Mouse (Mus musculus) myocyte (in vitro differentiated cells): Measurements from ENCODE around the gene Adamts17. TPM values are rescaled to one million over a fixed set of nuclear protein-coding genes. Genes with fewer than 3 reads are reported as not detected.

ENCODE experiments used
- H3K27me3 ChIP-seq: one replicate; pipeline ENCODE4 v1.6.1; 2011; ENCODE audit not compliant: control insufficient read depth, insufficient read depth, insufficient read length
- H3K36me3 ChIP-seq: one replicate; pipeline ENCODE4 v1.6.1; 2011; ENCODE audit not compliant: control insufficient read depth, insufficient read depth
- H3K4me2 ChIP-seq: one replicate; pipeline ENCODE4 v1.6.1; 2011; ENCODE audit warnings: low read depth, control low read depth
- H3K4me3 ChIP-seq: one replicate; pipeline ENCODE4 v1.5.1; 2011; ENCODE audit warnings: mild to moderate bottlenecking, control low read depth, moderate library complexity
- H3K79me2 ChIP-seq: one replicate; pipeline ENCODE4 v1.6.1; 2011; ENCODE audit not compliant: control insufficient read depth, insufficient read depth
- H3ac ChIP-seq: one replicate; pipeline ENCODE4 v1.6.1; 2011; ENCODE audit not compliant: control insufficient read depth, insufficient read length
- CEBPB ChIP-seq: IDR thresholded peaks from 2 replicates; pipeline ENCODE4 v1.6.1; 2011; ENCODE audit warnings: mild to moderate bottlenecking, moderate library complexity; ENCODE audit not compliant: poor library complexity, insufficient read depth, severe bottlenecking
- E2F4 ChIP-seq: IDR thresholded peaks from one replicate; pipeline ENCODE4 v1.6.1; 2011; ENCODE audit warnings: mild to moderate bottlenecking, control low read depth, moderate library complexity; ENCODE audit not compliant: insufficient read depth
- MYOD1 ChIP-seq, 3 experiments: IDR thresholded peaks; one replicate each; pipeline ENCODE4 v1.6.1; 2011; ENCODE audit warnings: control low read depth in 2 of 3, low read depth in 2 of 3, mild to moderate bottlenecking in 2 of 3, moderate library complexity in 1 of 3; ENCODE audit not compliant: insufficient read length in 2 of 3, control insufficient read depth in 1 of 3
- MYOG ChIP-seq, 3 experiments: IDR thresholded peaks; one replicate each; pipeline ENCODE4 v1.6.1; 2011; ENCODE audit warnings: control low read depth in 2 of 3, low read depth in 2 of 3, mild to moderate bottlenecking in 2 of 3; ENCODE audit not compliant: insufficient read length in 2 of 3, control insufficient read depth in 1 of 3, insufficient read depth in 1 of 3
- POLR2A ChIP-seq: IDR thresholded peaks from one replicate; pipeline ENCODE4 v1.6.1; 2011; ENCODE audit warnings: low read depth, mild to moderate bottlenecking, control low read depth, moderate library complexity; ENCODE audit not compliant: insufficient read length
- POLR2AphosphoS2 ChIP-seq: IDR thresholded peaks from one replicate; pipeline ENCODE4 v1.6.1; 2011; ENCODE audit warnings: low read depth, control low read depth; ENCODE audit not compliant: insufficient read length
- REST ChIP-seq: IDR thresholded peaks from one replicate; pipeline ENCODE4 v1.6.1; 2011; ENCODE audit warnings: mild to moderate bottlenecking, control low read depth, moderate library complexity; ENCODE audit not compliant: insufficient read depth, insufficient read length
- TCF12 ChIP-seq: IDR thresholded peaks from one replicate; pipeline ENCODE4 v1.6.1; 2011; ENCODE audit warnings: mild to moderate bottlenecking, control low read depth; ENCODE audit not compliant: poor library complexity, insufficient read depth, severe bottlenecking
- TCF3 ChIP-seq: IDR thresholded peaks from one replicate; pipeline ENCODE4 v1.6.1; 2011; ENCODE audit warnings: low read depth, control low read depth; ENCODE audit not compliant: insufficient read length
- USF1 ChIP-seq: IDR thresholded peaks from one replicate; pipeline ENCODE4 v1.6.1; 2011; ENCODE audit warnings: low read depth, mild to moderate bottlenecking, control low read depth, moderate library complexity
- polyA plus RNA-seq: library from polyadenylated mRNA; unstranded; fragments of >200 nt; fragmentation: generic; extraction: Trizol; gene quantifications from one replicate; pipeline ENCODE4 v1.2.1, GENCODE M21; 2012; ENCODE audit warnings: missing spikeins

Adamts17 gene
- polyA plus RNA-seq, 1 experiment = 1.8 TPM

DNA sequence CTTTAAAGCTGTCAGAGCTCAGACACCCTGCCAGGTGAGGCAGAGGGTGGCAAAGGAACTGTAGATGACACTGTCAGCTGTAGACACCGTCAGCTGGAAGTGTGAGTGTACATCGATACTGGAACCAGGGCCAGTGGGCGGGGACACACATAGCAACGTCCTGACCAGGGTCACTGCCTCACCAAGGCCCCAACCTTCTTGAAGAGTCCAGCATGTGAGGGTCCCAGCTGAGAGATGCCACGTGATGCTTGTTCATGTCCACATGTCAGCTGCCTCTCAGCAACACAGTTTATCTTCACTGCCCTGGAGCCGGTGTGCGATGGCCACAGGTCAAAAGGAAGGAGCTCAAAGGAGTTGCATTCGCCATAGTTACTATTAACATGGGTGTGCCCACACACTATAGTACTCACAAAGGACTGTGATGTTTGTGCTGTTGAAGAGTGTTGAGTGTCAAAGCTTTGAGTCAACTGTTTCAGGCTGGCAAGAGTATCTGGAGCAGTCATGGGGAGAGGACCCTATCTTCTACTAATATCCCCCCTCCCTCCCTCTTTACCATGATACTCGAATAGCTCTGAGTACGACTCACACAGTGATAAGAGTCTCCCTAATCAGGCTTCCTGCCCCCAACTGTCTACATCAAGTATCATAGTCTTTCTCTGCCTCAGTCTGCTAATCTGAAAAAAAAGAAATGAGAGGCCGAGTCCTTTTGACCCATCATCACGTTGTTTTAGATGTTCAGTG is 172.6 kb downstream of the Adamts17 start:
- H3K79me2 ChIP-seq = no peaks in the 10 kb centered on the region
- H3ac ChIP-seq = no peak overlapping the region
- no peaks in the 10 kb centered on the region for H3K36me3 ChIP-seq
- peaks cover 32% of the 10 kb centered on the region for H3K27me3 ChIP-seq
- no peak overlapping the region for H3K4me3 ChIP-seq
- no peak for TF ChIP-seq E2F4
- no peak for TF ChIP-seq MYOG (IDR thresholded peaks at IDR 0.05; ENCODE audit: control insufficient read depth in 1 of 3, insufficient read depth in 1 of 3, insufficient read length in 2 of 3, low read depth in 2 of 3)
- no peak overlapping the region for H3K4me2 ChIP-seq

DNA sequence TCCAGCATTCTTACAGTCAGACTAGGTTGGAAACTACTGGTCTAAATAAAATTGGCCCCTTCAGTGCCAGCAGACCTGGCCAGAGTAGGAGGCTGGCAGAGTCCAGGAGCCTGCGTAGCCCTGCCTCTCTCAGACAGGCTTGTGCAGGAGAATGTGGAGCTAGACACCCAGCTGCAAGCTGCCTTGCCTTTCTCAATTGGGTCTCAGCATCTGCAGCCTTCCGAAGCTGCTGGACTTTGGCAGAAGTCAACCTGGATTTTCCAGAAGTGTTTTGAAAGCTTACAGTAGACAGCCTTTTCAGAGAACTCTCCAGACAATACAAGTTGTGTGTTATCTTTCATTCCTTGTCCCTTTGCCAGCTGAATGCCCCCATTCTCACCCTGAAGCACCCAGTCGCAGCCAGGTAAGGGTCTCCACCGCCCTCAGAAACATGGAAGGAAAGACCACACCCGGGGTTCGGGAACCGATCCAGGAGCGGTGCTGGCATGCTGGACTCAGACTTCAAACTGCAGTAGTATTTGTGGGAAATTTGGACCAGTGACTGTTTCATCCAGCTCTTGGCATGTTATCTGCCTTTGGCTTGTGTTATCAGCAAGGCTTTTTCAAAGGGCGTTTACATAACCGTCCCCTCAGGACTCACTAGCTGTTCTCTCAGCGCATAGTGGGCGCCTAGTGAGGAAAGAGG is 173.8 kb downstream of the Adamts17 start:
- H3K27me3 ChIP-seq = peaks cover 32% of the 10 kb centered on the region
- H3K79me2 ChIP-seq = no peaks in the 10 kb centered on the region
- TF ChIP-seq USF1 = no peak
- no peak for TF ChIP-seq E2F4
- TF ChIP-seq POLR2AphosphoS2 = no peak
- no peak for TF ChIP-seq REST
- TF ChIP-seq POLR2A = no peak
- TF ChIP-seq MYOG (IDR thresholded peaks at IDR 0.05; ENCODE audit: control insufficient read depth in 1 of 3, insufficient read depth in 1 of 3, insufficient read length in 2 of 3, low read depth in 2 of 3) = no peak
- TF ChIP-seq MYOD1 (IDR thresholded peaks at IDR 0.05; ENCODE audit: control insufficient read depth in 1 of 3, insufficient read length in 2 of 3, low read depth in 2 of 3) = no peak
- TF ChIP-seq TCF3 = no peak
- no peaks in the 10 kb centered on the region for H3K36me3 ChIP-seq
- no peak overlapping the region for H3K4me3 ChIP-seq
- H3K4me2 ChIP-seq = no peak overlapping the region
- no peak overlapping the region for H3ac ChIP-seq

DNA sequence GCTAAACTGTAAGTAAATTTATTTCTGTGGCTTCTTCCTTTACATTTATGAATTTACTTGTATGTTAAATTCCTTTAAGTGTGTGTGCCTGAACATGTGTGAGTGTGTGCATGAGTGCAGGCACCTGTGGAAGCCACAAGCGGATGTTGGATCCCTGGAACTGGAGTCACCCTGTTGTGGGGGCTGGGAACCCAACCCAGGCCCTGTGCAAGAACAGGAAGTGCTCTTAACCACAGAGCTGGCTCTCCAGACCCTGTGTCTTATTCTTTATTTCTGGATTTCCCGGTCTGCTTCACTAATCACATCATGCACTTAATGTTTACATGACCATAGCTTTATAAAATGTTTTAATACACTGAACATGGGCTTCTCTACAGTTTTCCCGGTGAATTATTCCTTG is 180.4 kb downstream of the Adamts17 start:
- Histone ChIP-seq H3K27me3 (peaks cover 2% of the 10 kb centered on the region), H3K4me3 (no peak overlapping the region), H3K4me2 (no peak overlapping the region), H3ac (no peak overlapping the region), H3K79me2 (no peaks in the 10 kb centered on the region), H3K36me3 (no peaks in the 10 kb centered on the region)
- TF ChIP-seq TCF3 (no peak), CEBPB (no peak), REST (no peak), MYOG (IDR thresholded peaks at IDR 0.05; ENCODE audit: control insufficient read depth in 1 of 3, insufficient read depth in 1 of 3, insufficient read length in 2 of 3, low read depth in 2 of 3) (no peak)

DNA sequence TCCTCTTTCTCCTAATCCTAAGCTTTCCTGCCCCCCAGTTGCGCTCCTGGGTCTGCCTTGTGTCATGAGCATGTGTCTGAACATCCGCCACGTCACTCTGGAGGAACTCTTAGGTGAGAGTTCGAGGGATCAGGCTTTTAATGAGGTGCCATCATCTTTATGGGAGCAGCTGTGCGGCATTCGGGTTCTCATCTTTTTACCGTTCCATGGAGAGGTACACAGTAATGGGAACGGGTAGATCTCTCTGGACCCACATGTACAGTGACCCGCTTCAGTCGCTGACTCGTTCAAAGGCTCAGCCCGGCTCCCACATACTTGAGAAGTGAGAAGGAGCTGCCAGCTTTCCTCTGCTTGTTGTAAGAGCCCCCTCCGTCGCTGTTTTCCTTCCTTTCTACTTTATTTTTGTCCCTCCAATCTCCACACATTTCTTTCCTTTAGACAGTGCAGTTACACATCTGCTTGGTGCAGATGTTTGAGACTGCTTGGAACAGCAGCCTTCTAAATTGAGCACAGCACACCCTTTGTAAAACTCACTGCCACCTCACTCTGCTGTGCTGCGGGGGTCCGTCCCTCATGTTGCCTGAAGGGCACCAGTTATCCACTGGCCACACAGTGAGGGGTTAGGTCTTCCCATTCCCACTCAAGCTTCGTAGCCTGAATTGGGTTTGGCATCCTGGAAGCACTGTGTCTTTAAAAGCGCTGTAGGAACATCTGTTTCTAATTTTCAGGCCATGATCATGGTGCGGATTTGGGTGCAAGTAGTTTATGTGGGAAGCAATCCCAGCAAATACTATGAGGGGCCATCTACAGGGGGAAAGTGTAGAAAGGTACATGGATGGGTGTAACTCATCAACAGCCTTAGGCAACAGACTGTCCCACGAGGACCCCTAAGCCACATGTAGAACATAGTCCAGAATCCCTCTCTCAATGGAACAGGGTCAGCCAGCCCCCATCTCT is 186.9 kb downstream of the Adamts17 start:
- Histone ChIP-seq H3K27me3 (peaks cover 16% of the 10 kb centered on the region), H3K79me2 (no peaks in the 10 kb centered on the region), H3K36me3 (no peaks in the 10 kb centered on the region), H3K4me2 (no peak overlapping the region), H3K4me3 (no peak overlapping the region), H3ac (no peak overlapping the region)
- TF ChIP-seq POLR2AphosphoS2 = no peak

DNA sequence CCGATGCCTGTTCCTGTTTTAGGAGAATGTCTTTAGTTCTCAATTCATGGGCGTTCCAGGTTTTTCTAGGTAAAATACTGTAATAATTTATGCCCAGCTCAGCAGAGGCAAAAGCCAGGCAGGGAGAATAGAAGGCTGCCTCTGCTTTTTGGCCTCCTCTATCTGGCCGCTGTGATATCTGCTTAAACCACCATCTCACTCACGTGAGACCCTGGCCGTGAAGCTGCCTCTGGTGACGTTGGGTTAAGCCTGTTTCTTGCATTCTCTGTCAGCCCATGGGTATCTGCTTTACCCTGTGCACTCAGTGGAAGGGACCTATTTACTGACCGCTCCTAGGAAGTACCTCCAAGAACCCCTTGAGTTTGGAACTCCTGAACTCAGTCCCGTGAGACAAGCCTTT is 187.7 kb downstream of the Adamts17 start:
- H3K27me3 ChIP-seq = peaks cover 16% of the 10 kb centered on the region
- no peak overlapping the region for H3K4me2 ChIP-seq
- H3K79me2 ChIP-seq = no peaks in the 10 kb centered on the region
- TF ChIP-seq USF1 = no peak
- no peak overlapping the region for H3ac ChIP-seq
- H3K36me3 ChIP-seq = no peaks in the 10 kb centered on the region
- no peak overlapping the region for H3K4me3 ChIP-seq

DNA sequence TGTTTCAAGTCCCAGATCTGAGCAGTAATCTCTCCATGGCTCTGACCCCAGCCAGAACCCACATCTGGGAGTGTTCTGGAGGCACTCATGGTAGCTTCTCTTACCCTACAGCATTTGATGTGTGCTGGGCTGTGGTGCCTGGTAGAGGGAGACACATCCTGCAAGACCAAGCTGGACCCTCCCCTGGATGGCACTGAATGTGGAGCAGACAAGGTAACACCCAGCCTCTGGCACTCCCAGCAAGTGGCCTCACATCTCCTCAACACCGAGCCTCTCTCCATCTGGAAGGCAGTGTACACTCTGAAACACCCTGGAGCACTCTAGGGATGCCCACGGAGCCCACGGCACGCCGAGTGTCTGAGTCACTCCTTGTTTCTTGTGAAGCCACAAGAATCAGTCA is 188.2 kb downstream of the Adamts17 start:
- Histone ChIP-seq H3K27me3 (peaks cover 16% of the 10 kb centered on the region), H3K4me3 (no peak overlapping the region), H3K4me2 (no peak overlapping the region), H3K79me2 (no peaks in the 10 kb centered on the region), H3K36me3 (no peaks in the 10 kb centered on the region), H3ac (no peak overlapping the region)
- TF ChIP-seq TCF12 (no peak), POLR2A (no peak), POLR2AphosphoS2 (no peak), CEBPB (no peak), MYOG (IDR thresholded peaks at IDR 0.05; ENCODE audit: control insufficient read depth in 1 of 3, insufficient read depth in 1 of 3, insufficient read length in 2 of 3, low read depth in 2 of 3) (no peak), USF1 (no peak), REST (no peak)
